Comparison of ENCODE assay signal across 8 mouse cellular contexts in the genomic region with DNA sequence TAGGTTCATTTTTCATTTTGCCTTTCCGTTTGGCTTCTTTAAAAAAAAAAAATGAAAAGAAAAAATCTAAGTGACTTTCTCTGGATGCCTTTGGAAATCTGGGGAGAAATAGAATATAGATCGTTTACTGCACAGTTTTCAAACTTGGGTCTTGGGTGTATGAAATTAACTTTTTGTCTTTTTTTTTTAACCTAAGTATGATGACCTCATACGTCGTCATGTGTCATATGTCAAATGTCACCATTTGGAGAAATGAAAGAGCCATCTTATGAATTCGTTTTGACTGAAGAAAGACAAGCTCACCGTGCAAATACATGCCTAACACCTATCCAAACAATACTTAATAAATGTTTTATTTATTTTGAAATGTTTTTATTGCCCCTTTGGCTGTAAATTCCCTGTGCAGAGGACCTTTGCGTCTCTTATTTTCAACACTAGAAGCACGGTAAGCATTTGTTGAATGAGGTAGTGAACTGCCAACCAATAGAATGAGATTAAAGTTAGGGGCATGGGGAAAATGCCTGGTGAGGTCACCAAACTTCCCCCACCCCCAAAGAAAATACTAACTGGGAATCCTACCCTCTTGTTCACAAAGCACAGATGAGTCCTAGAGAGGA. TPM values are rescaled to one million over a fixed set of nuclear protein-coding genes. Genes with fewer than 3 reads are reported as not detected.
DNase-seq lines count a peak whose midpoint lies in the region; ATAC-seq and TF ChIP-seq lines count a peak whose summit lies in the region.

No protein-coding gene starts in this region.

- H3K36me3 ChIP-seq in C2C12 (ENCODE audit: control insufficient read depth, insufficient read depth): no peaks in the 10 kb centered on the region
- H3K36me3 ChIP-seq in forebrain, embryonic 10.5 days (replicated peaks): peaks cover 28% of the 10 kb centered on the region
- H3K36me3 ChIP-seq in liver, embryonic 13.5 days: peaks cover 10% of the 10 kb centered on the region; the same call in 1 of the 2 replicates
- no peaks in the 10 kb centered on the region for H3K36me3 ChIP-seq in stomach, embryonic 15.5 days

- peaks cover 9% of the 10 kb centered on the region for H3K79me3 ChIP-seq in C2C12 (ENCODE audit: low read depth)

- peak overlapping the region; percentile 97 for H3K9ac ChIP-seq in liver, embryonic 13.5 days
- peak overlapping the region; percentile 80 for H3K9ac ChIP-seq in stomach, embryonic 15.5 days

- peak overlapping the region; percentile 91 for H3ac ChIP-seq in C2C12 (ENCODE audit: control insufficient read depth, insufficient read length, low read depth)

- no peaks in the 10 kb centered on the region for H3K27me3 ChIP-seq in C2C12 (ENCODE audit: control insufficient read depth, insufficient read depth, insufficient read length)
- peaks cover 30% of the 10 kb centered on the region for H3K27me3 ChIP-seq in forebrain, embryonic 10.5 days (ENCODE audit: poor library complexity, severe bottlenecking)
- 0 out of 2 replicates have a peak, but pooled peaks cover 7% of the 10 kb centered on the region for H3K27me3 ChIP-seq in liver, embryonic 13.5 days
- no peaks in the 10 kb centered on the region for H3K27me3 ChIP-seq in stomach, embryonic 15.5 days (replicated peaks)

- peaks cover 38% of the 10 kb centered on the region for H3K79me2 ChIP-seq in C2C12 (ENCODE audit: control insufficient read depth, insufficient read depth)

- no peak for ATAC-seq in liver, embryonic 13.5 days (ENCODE audit: low read depth)
- ATAC-seq in stomach, embryonic 15.5 days (ENCODE audit: insufficient read depth, low FRiP score, low read depth): no peak

- H3K27ac ChIP-seq in forebrain, embryonic 10.5 days: peak overlapping the region; percentile 95
- peak overlapping the region; percentile 91 for H3K27ac ChIP-seq in liver, embryonic 13.5 days
- peak overlapping the region; percentile 90 for H3K27ac ChIP-seq in stomach, embryonic 15.5 days

- H3K4me3 ChIP-seq in C2C12 (ENCODE audit: insufficient read depth, poor library complexity, severe bottlenecking): peak overlapping the region; percentile 76
- H3K4me3 ChIP-seq in forebrain, embryonic 10.5 days: peak overlapping the region; percentile 97
- peak overlapping the region; percentile 96 for H3K4me3 ChIP-seq in liver, embryonic 13.5 days (replicated peaks)
- H3K4me3 ChIP-seq in stomach, embryonic 15.5 days (replicated peaks): peak overlapping the region; percentile 93

- no peaks in the 10 kb centered on the region for H3K9me3 ChIP-seq in forebrain, embryonic 10.5 days
- no peaks in the 10 kb centered on the region for H3K9me3 ChIP-seq in liver, embryonic 13.5 days (replicated peaks)
- H3K9me3 ChIP-seq in stomach, embryonic 15.5 days: no peaks in the 10 kb centered on the region

- 19% methylated on average over 8 of the region's 8 CpGs for WGBS in forebrain, embryonic 10.5 days
- 18% methylated on average over 8 of the region's 8 CpGs for WGBS in liver, embryonic 13.5 days (ENCODE audit: insufficient replicate concordance)
- 11% methylated on average over 8 of the region's 8 CpGs for WGBS in stomach, embryonic 15.5 days

- H3K4me1 ChIP-seq in forebrain, embryonic 10.5 days: peaks cover 24% of the 10 kb centered on the region
- H3K4me1 ChIP-seq in liver, embryonic 13.5 days (replicated peaks): peaks cover 20% of the 10 kb centered on the region
- H3K4me1 ChIP-seq in stomach, embryonic 15.5 days: peaks cover 7% of the 10 kb centered on the region; the same call in 1 of the 2 replicates

- H3K4me2 ChIP-seq in liver, embryonic 13.5 days: peak overlapping the region; percentile 98
- H3K4me2 ChIP-seq in stomach, embryonic 15.5 days: peak overlapping the region; percentile 95

- no peak for TF ChIP-seq CTCF in C2C12 (IDR thresholded peaks at IDR 0.05; ENCODE audit: control insufficient read depth, insufficient read depth, insufficient read length)

- DNase-seq in embryo, embryonic 10.5 days (ENCODE audit: low spot score): peak; percentile 40
- no peak for DNase-seq in embryo, embryonic 9.5 days (ENCODE audit: extremely low spot score)
- DNase-seq in forebrain, embryonic 10.5 days (ENCODE audit: extremely low spot score, low spot score): no peak
- DNase-seq in liver, embryonic 13.5 days: no peak
- DNase-seq in layer of hippocampus, adult 9-11 months: no peak
- DNase-seq in left cerebral cortex, adult 8-10 months (ENCODE audit: low spot score in 2 of 2): no peak

TF ChIP-seq in C2C12, 6 proteins besides CTCF, POLR2A, EP300 and RAD21:
- no peak for TF ChIP-seq MAX (IDR thresholded peaks at IDR 0.05)
- TF ChIP-seq MYOG (IDR thresholded peaks at IDR 0.05; ENCODE audit: control insufficient read depth, extremely low read depth, insufficient read length): no peak
- TF ChIP-seq FOSL1 (IDR thresholded peaks at IDR 0.05; ENCODE audit: insufficient read depth, low read length, poor library complexity, severe bottlenecking): no peak
- TF ChIP-seq MYOD1 (IDR thresholded peaks at IDR 0.05; ENCODE audit: control insufficient read depth, insufficient read length, low read depth): no peak
- no peak for TF ChIP-seq USF1 (IDR thresholded peaks at IDR 0.05; ENCODE audit: low read depth)
- no peak for TF ChIP-seq CEBPB (IDR thresholded peaks at IDR 0.05; ENCODE audit: low read depth)
TF ChIP-seq in C2C12: peak in this region for 0.

RNA-seq across cellular contexts. Expression of a gene that starts 0.8 kb away (rescaled TPM):
- polyA plus RNA-seq in C2C12 (2012; fragmentation: generic; extraction: Trizol): 3.5 TPM
- polyA plus RNA-seq in forebrain, embryonic 10.5 days (2016; fragmentation: Nextera tagmentation; extraction: Ambion mirVana): 2.3 and 2.5 TPM in 2 replicates
- 1.1 and 1.2 TPM in 2 replicates for polyA plus RNA-seq in liver, embryonic 13.5 days (2015; fragmentation: Nextera tagmentation; extraction: Ambion mirVana)
- polyA plus RNA-seq in stomach, embryonic 15.5 days (2015; fragmentation: Nextera tagmentation; extraction: Ambion mirVana): 2.7 and 3.0 TPM in 2 replicates
- total RNA-seq in left cerebral cortex, adult 8-10 months (2022): 10 to 100 TPM; 31.1 to 34.6 (median 33.7) TPM

RNA-seq across cellular contexts. Expression of a gene that starts 53.9 kb away (rescaled TPM):
- polyA plus RNA-seq in C2C12 (2012; fragmentation: generic; extraction: Trizol): not detected
- 2.6 and 2.7 TPM in 2 replicates for polyA plus RNA-seq in forebrain, embryonic 10.5 days (2016; fragmentation: Nextera tagmentation; extraction: Ambion mirVana)
- 1.1 TPM in 2 replicates for polyA plus RNA-seq in liver, embryonic 13.5 days (2015; fragmentation: Nextera tagmentation; extraction: Ambion mirVana)
- polyA plus RNA-seq in stomach, embryonic 15.5 days (2015; fragmentation: Nextera tagmentation; extraction: Ambion mirVana): 1.4 and 1.7 TPM in 2 replicates
- total RNA-seq in left cerebral cortex, adult 8-10 months (2022): 1 to 10 TPM; 1.0 to 1.8 (median 1.3) TPM
